Mouse (Mus musculus) kidney, embryonic 15.5 days (tissue): Measurements from ENCODE around the gene Tmub2. TPM values are rescaled to one million over a fixed set of nuclear protein-coding genes. Genes with fewer than 3 reads are reported as not detected.
A peak's percentile ranks its signal among the peaks of the same experiment; 100 is the strongest.

Experiments
- ATAC-seq: fragments of 200-750 bp; cut with Nextera tagmentation; replicated peaks from 2 replicates; pipeline ENCODE4 v1.8.0; 2017; ENCODE audit warnings: moderate TSS enrichment; ENCODE audit not compliant: low FRiP score
- H3K27ac ChIP-seq: fragments of 300-500 bp; sonication (generic); 2 replicates; pipeline ENCODE4 v1.5.1; 2015; ENCODE audit warnings: mild to moderate bottlenecking, inconsistent platforms
- H3K27me3 ChIP-seq: fragments of 300-500 bp; sonication (generic); 2 replicates; pipeline ENCODE4 v1.6.1; 2015; ENCODE audit warnings: inconsistent platforms
- H3K36me3 ChIP-seq: fragments of 300-500 bp; sonication (generic); 2 replicates; pipeline ENCODE4 v1.6.1; 2015; ENCODE audit warnings: inconsistent platforms
- H3K4me1 ChIP-seq: fragments of 300-500 bp; sonication (generic); 2 replicates; pipeline ENCODE4 v1.6.1; 2015; ENCODE audit warnings: inconsistent platforms
- H3K4me2 ChIP-seq: fragments of 300-500 bp; sonication (generic); 2 replicates; pipeline ENCODE4 v1.6.1; 2015; ENCODE audit warnings: moderate library complexity, mild to moderate bottlenecking, inconsistent platforms
- H3K4me3 ChIP-seq: fragments of 300-500 bp; sonication (generic); replicated peaks from 2 replicates; pipeline ENCODE4 v1.5.1; 2015; ENCODE audit warnings: mild to moderate bottlenecking, inconsistent platforms
- H3K9ac ChIP-seq: fragments of 300-500 bp; sonication (generic); 2 replicates; pipeline ENCODE4 v1.6.1; 2015; ENCODE audit warnings: mild to moderate bottlenecking, inconsistent platforms
- H3K9me3 ChIP-seq: fragments of 300-500 bp; sonication (generic); replicated peaks from 2 replicates; pipeline ENCODE4 v1.6.1; 2016; ENCODE audit warnings: inconsistent platforms
- WGBS: fragments of 180-500 bp; shearing (Covaris S2); methylation state at CpG from one replicate; pipeline ENCODE4 v1.1.7; 2015; ENCODE audit warnings: mixed read lengths; 5-methylcytosine and 5-hydroxymethylcytosine counted together
- polyA plus RNA-seq: library from polyadenylated mRNA; unstranded; fragments of >200 nt; fragmentation: Nextera tagmentation; extraction: Ambion mirVana; gene quantifications from 2 replicates; pipeline ENCODE4 v1.2.1, GENCODE M21; 2015

Gene Tmub2
- polyA plus RNA-seq, 1 experiment from 2014 or later, result 57.9 TPM

DNA sequence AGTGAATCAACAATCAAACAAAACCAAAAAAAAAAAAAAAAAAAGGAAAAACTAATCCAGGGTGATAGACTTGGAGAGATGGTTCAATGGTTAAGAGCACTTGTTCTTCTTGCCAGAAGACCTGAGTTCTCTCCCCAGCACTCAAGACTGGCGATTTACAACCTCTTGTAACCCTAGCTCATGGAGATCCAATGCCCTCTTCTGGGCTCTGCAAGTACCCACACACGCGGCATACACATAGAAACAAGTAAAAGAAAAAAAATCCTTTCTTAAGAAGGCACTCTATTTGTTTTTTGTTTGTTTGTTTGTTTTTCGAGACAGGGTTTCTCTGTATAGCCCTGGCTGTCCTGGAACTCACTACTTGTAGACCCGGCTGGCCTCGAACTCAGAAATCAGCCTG lies 809 bp upstream of the Tmub2 start:
- H3K9me3 ChIP-seq, result no peaks in the 10 kb centered on the region
- H3K36me3 ChIP-seq, result peaks cover 22% of the 10 kb centered on the region
- ATAC-seq, result no peak
- H3K4me3 ChIP-seq, result peak overlapping the region; percentile 88
- peak overlapping the region; percentile 76 for H3K4me2 ChIP-seq
- H3K9ac ChIP-seq, result no peak overlapping the region
- no peaks in the 10 kb centered on the region for H3K27me3 ChIP-seq
- peaks cover 24% of the 10 kb centered on the region for H3K4me1 ChIP-seq
- H3K27ac ChIP-seq, result peak overlapping the region; percentile 90
- 88% methylated on average over 6 of the region's 6 CpGs for WGBS

DNA sequence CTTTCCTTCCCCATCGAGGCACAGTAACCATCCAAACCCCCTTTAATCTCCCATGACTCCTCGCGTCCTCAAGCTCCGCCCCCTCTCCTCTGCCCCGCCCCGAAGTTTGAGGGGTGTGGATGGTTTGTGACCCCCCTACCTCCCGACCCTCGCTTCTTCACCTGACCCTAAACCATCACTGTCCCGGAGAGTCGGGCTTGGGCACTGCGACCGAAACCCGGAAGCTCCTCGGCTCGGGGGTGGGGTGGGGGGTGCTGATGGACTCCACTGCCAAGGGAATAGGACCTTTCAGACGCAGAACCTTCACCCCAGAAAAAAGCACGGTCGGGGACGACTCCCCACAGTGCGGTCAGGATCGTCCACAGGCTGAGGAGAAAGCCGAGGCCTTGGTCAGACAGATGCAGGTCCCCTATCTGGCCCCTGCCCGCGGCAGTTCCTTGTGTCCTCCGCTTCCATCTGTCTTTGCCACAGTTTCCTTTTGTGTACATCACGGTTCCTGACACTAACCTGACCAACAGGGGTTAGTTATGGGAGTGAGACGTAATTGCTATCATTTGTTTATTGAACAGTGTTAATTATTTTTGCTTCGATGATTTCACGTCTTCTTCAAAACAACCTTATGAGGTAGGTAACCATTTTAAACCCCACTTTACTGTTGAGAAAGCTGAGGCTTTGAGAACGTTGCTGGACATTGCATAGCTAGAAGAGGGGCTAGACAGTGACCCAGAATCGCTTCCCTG lies 534 bp downstream of the Tmub2 start:
- Histone ChIP-seq H3K27me3 (no peaks in the 10 kb centered on the region), H3K27ac (peak overlapping the region; percentile 90), H3K9ac (peak overlapping the region; percentile 83), H3K9me3 (no peaks in the 10 kb centered on the region), H3K4me1 (peaks cover 34% of the 10 kb centered on the region), H3K36me3 (peaks cover 35% of the 10 kb centered on the region), H3K4me2 (peak overlapping the region; percentile 76), H3K4me3 (peak overlapping the region; percentile 88)
- peak; percentile 67; the same call in 1 of the 2 replicates for ATAC-seq
- 3% methylated on average over 31 of the region's 31 CpGs for WGBS

DNA sequence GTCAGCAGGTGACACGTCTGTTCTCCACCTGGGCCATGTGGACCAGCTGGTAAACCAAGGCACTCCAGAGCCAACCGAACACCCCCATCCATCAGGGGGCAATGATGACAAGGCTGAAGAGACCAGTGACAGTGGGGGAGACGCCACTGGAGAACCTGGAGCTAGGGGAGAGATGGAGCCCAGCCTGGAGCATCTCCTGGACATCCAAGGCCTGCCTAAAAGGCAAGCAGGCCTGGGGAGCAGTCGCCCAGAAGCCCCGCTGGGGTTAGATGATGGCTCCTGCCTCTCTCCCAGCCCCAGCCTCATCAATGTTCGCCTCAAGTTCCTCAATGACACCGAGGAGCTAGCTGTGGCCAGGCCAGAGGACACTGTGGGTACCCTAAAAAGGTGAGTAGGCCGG lies 2.8 kb downstream of the Tmub2 start:
- Histone ChIP-seq H3K9me3 (no peaks in the 10 kb centered on the region), H3K36me3 (peaks cover 57% of the 10 kb centered on the region), H3K9ac (no peak overlapping the region), H3K4me3 (no peak overlapping the region), H3K27me3 (no peaks in the 10 kb centered on the region), H3K4me1 (peaks cover 42% of the 10 kb centered on the region), H3K4me2 (no peak overlapping the region), H3K27ac (no peak overlapping the region)
- 85% methylated on average over 8 of the region's 8 CpGs for WGBS
- no peak for ATAC-seq

DNA sequence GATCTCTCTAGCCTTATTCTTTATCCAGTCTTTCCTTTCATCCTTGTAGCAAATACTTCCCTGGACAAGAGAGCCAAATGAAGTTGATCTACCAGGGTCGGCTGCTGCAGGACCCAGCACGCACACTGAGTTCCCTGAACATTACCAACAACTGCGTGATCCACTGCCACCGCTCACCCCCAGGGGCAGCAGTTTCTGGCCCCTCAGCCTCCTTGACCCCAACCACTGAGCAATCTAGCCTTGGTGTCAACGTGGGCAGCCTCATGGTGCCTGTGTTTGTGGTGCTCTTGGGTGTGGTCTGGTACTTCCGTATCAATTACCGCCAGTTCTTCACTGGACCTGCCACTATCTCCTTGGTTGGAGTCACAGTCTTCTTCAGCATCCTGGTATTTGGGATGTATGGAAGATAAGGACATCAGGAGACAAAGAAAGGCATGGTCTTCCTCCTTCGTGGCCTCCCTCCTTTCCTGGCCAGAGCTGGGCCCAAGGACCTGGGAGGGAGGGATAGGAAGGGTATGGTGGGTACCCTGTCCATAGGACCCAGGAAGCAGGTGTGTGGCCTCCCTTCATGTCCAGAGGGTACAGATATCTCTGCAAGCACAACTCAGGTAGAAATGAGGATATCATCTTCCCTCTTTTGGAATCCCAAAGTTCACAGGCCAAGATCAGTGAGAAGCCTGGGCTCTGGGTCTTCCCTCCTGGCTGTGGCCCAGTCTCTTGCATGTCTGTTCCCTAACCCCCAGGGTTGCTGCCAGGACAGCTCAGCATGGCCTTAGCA lies 3.5 kb downstream of the Tmub2 start:
- no peak overlapping the region for H3K27ac ChIP-seq
- no peak overlapping the region for H3K4me2 ChIP-seq
- H3K27me3 ChIP-seq, result no peaks in the 10 kb centered on the region
- H3K4me3 ChIP-seq, result no peak overlapping the region
- H3K9ac ChIP-seq, result no peak overlapping the region
- 87% methylated on average over 8 of the region's 8 CpGs for WGBS
- H3K4me1 ChIP-seq, result peaks cover 42% of the 10 kb centered on the region
- H3K9me3 ChIP-seq, result no peaks in the 10 kb centered on the region
- peaks cover 65% of the 10 kb centered on the region for H3K36me3 ChIP-seq
- no peak for ATAC-seq

DNA sequence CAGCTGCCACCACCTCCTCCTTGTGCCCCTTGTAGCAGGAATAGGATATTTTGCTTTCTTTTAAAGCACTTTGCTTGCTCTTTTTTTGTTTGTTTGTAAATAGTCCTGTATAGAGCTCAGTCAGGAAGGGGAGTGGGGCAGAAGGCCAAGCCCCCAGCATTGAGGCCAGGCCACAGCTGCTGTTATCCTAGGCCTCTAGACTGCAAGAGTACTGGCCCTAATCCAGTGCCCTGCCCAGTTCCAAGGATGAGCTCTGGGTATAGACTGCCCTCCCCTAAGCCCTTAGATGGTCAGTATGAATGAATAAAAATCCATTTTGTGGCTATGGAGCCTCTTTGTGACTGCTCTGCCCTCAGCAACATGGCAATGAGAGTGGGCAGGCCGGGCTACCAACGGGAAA lies 4.2 kb downstream of the Tmub2 start:
- ATAC-seq, result no peak
- Histone ChIP-seq H3K4me3 (no peak overlapping the region), H3K4me2 (no peak overlapping the region), H3K27ac (peak overlapping the region; percentile 23; the same call in 1 of the 2 replicates), H3K4me1 (peaks cover 43% of the 10 kb centered on the region), H3K36me3 (peaks cover 72% of the 10 kb centered on the region), H3K27me3 (no peaks in the 10 kb centered on the region), H3K9ac (no peak overlapping the region), H3K9me3 (no peaks in the 10 kb centered on the region)
- 78% methylated on average over 2 of the region's 2 CpGs for WGBS

DNA sequence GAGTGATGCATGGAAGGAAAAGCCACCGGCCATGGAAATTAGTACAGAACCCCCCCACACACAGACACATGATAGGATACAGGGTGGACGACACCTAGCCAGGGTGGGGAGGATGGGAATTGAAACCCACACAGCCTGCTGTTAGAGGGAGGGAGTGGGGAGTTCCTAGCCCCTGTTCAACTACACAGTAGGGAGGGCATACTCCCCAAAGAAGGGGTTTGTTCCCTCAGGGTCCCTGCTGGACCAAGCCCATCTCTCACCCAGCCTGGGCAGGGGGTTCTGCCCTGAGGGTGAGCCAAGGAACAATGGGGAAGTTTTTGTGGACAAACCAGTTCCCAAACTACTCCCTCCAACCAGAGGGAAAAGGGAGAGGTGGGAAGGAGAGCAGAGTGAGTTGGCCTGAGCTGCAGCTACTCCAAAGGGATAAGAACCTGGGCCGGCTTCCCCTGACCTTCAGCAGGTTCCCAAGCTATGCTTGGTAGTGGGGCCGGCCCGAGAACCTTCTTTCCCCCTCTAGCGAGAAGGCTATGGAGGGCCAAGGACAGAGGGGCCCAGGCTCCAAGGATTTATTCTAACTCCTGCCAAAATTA lies 4.9 kb downstream of the Tmub2 start:
- 57% methylated on average over 6 of the region's 6 CpGs for WGBS
- H3K9ac ChIP-seq, result no peak overlapping the region
- no peak for ATAC-seq
- H3K27me3 ChIP-seq, result no peaks in the 10 kb centered on the region
- no peak overlapping the region for H3K4me2 ChIP-seq
- H3K4me3 ChIP-seq, result no peak overlapping the region
- H3K36me3 ChIP-seq, result peaks cover 79% of the 10 kb centered on the region
- peak overlapping the region; percentile 7; the same call in 1 of the 2 replicates for H3K27ac ChIP-seq
- H3K9me3 ChIP-seq, result no peaks in the 10 kb centered on the region
- H3K4me1 ChIP-seq, result peaks cover 47% of the 10 kb centered on the region

DNA sequence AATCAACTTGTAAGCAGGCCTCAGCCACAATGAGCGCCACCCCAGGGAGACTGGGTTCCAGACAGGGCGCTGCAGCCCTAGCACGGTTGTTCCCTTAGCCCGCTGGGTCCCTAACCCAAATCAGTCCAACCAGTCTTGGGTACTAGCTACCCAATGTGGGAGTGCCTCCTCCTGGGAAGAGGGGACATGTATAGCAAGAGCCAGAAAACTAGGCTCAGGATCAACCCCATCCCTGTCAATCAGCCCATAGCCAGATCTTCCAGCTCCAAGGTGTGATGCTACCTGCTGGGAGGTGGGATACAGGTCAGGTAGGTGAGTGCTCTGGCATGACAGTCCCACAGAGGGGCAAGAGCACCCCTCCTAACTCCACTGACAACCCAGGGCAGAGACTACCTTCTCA lies 5.4 kb downstream of the Tmub2 start:
- H3K36me3 ChIP-seq, result peaks cover 82% of the 10 kb centered on the region
- 89% methylated on average over 4 of the region's 4 CpGs for WGBS
- no peaks in the 10 kb centered on the region for H3K9me3 ChIP-seq
- no peak overlapping the region for H3K9ac ChIP-seq
- peaks cover 52% of the 10 kb centered on the region for H3K4me1 ChIP-seq
- no peaks in the 10 kb centered on the region for H3K27me3 ChIP-seq
- no peak for ATAC-seq
- H3K27ac ChIP-seq, result peak overlapping the region; percentile 7; the same call in 1 of the 2 replicates
- no peak overlapping the region for H3K4me2 ChIP-seq
- no peak overlapping the region for H3K4me3 ChIP-seq

DNA sequence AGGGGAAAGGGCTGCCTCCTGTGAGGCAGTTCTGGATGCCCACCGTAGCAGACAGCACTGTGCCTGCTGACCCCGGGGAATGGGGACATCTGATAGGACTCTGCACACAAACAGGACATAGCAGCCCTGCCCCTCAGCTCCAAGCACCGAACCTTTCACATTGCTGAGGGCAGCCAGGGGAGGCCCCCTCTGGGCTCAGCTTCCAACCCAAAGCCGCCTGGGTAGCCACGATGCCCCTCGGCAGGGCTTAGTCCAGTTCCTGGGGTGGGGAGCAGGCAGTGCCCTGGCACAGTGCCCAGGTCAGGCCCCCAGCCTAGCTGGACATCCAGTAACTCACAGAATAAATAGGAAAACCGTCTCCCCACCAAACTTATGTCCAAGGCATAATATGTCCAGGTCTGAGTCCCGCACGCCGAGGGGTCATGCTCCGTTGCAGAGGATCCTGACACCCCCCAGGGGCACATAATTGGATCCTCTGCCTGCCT lies 6.4 kb downstream of the Tmub2 start:
- Histone ChIP-seq H3K4me2 (no peak overlapping the region), H3K4me3 (no peak overlapping the region), H3K4me1 (peaks cover 49% of the 10 kb centered on the region), H3K36me3 (peaks cover 82% of the 10 kb centered on the region), H3K9me3 (no peaks in the 10 kb centered on the region), H3K9ac (no peak overlapping the region), H3K27me3 (no peaks in the 10 kb centered on the region), H3K27ac (no peak overlapping the region)
- 67% methylated on average over 11 of the region's 11 CpGs for WGBS
- ATAC-seq, result no peak

DNA sequence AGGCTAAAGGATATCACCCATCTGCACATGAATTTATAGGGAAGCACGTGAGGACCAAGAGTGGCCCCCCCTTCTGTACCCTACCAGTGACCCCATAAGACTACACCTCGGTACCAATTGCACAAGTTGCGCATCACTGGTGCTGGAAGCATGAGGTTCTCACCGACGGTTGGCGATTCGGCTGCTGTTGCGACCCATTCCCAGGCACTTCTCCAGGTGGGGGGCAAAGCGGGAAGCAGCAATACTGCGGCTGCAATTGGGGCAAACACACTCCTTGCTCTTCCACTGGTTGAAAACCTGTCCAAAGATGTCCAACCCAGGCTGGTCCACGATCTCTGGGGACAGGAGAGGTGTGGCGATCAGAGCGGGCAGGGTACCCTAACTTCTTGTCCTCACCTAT lies 9.2 kb downstream of the Tmub2 start:
- no peak overlapping the region for H3K4me3 ChIP-seq
- ATAC-seq, result no peak
- no peaks in the 10 kb centered on the region for H3K9me3 ChIP-seq
- peaks cover 46% of the 10 kb centered on the region for H3K4me1 ChIP-seq
- H3K36me3 ChIP-seq, result peaks cover 59% of the 10 kb centered on the region
- no peak overlapping the region for H3K4me2 ChIP-seq
- 0 out of 2 replicates have a peak overlapping the region, but pooled peaks have one; percentile 90 for H3K9ac ChIP-seq
- H3K27ac ChIP-seq, result no peak overlapping the region
- WGBS, result 92% methylated on average over 13 of the region's 13 CpGs
- no peaks in the 10 kb centered on the region for H3K27me3 ChIP-seq

DNA sequence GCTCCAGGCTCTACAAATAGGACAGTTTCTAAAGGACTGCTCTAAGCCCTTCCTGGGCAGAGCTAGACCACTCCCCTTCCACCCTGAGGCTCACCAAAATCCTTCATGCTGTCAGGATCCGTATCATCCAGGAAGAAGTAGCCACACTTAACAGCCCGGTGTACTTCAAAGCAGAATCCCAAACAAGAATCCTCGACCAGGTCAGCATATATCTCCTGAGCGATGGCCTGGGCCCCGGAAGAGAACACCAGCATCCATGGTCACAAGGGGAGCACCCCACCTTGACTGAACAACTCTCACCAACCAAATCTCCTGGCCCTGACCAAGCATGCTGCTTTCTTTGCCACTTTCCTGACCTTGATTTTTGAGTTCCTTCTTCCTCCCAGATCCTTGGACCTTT lies 9.7 kb downstream of the Tmub2 start:
- Histone ChIP-seq H3K4me1 (peaks cover 44% of the 10 kb centered on the region), H3K27ac (0 out of 2 replicates have a peak overlapping the region, but pooled peaks have one; percentile 99), H3K4me2 (peak overlapping the region; percentile 83), H3K9me3 (no peaks in the 10 kb centered on the region), H3K9ac (0 out of 2 replicates have a peak overlapping the region, but pooled peaks have one; percentile 90), H3K36me3 (peaks cover 55% of the 10 kb centered on the region), H3K27me3 (no peaks in the 10 kb centered on the region), H3K4me3 (peak overlapping the region; percentile 92; the same call in 1 of the 2 replicates)
- no peak for ATAC-seq
- WGBS, result 67% methylated on average over 5 of the region's 5 CpGs

DNA sequence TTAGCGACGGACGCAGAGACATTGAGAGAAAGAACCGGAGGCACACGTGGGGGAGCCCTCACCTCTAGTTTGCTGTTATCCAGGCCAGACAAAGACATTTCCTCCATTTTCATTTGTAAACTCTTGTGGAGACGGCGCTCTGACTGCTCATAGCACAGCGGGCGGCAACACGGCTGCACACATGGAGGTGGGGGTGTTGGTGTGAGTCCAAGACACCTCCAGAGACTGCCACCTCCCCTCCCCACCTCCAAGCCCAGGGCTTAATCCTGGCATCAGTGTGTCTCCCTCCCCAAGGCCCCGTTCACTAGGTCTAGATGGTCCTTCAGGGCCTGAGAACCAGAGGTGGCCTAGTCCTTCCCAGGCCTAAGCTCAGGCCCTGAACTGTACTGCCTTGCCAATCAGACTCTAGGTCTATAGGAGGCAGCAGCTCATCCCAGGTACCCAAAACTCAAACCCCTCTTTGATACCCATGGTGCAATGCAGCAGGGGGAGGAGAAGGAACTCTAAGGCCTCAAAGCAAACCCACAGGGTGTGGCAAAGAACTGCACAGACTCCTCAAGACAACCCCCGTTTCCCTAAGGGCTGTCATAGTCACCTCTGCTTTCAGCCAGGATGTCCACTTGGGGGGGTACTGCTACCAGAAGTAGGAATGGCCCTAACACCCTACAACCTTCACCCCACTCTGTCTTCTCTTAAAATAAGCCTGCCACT lies 10.3 kb downstream of the Tmub2 start:
- Histone ChIP-seq H3K36me3 (peaks cover 49% of the 10 kb centered on the region), H3K4me3 (peak overlapping the region; percentile 92), H3K4me1 (peaks cover 37% of the 10 kb centered on the region), H3K27me3 (no peaks in the 10 kb centered on the region), H3K9me3 (no peaks in the 10 kb centered on the region), H3K9ac (peak overlapping the region; percentile 90), H3K27ac (peak overlapping the region; percentile 99), H3K4me2 (peak overlapping the region; percentile 83)
- 64% methylated on average over 12 of the region's 12 CpGs for WGBS
- ATAC-seq, result no peak
